Mouse (Mus musculus) kidney, adult 2 months (tissue): Measurements from ENCODE around the gene Etfb. TPM values are rescaled to one million over a fixed set of nuclear protein-coding genes. Genes with fewer than 3 reads are reported as not detected.
A peak's percentile ranks its signal among the peaks of the same experiment; 100 is the strongest.

Experiments used
- DNase-seq: peaks from one replicate; pipeline ENCODE4 v3.0.0; 2021
- H3K27ac ChIP-seq: fragments of 200-500 bp; 2 replicates; pipeline ENCODE4 v1.5.1; 2012; ENCODE audit warnings: low read depth, low read length, control low read depth, inconsistent platforms; ENCODE audit not compliant: insufficient read depth
- H3K27me3 ChIP-seq: fragments of 200-500 bp; replicated peaks from 2 replicates; pipeline ENCODE4 v1.6.1; 2012; ENCODE audit warnings: mild to moderate bottlenecking, moderate library complexity, low read length, inconsistent platforms; ENCODE audit not compliant: control insufficient read depth, insufficient read depth
- H3K36me3 ChIP-seq: fragments of 200-500 bp; 2 replicates; pipeline ENCODE4 v1.6.1; 2012; ENCODE audit warnings: mild to moderate bottlenecking, moderate library complexity, low read length, inconsistent platforms; ENCODE audit not compliant: control insufficient read depth, insufficient read depth
- H3K4me1 ChIP-seq: fragments of 200-500 bp; 2 replicates; pipeline ENCODE4 v1.6.1; 2011; ENCODE audit warnings: low read length; ENCODE audit not compliant: control insufficient read depth, insufficient read depth
- H3K4me3 ChIP-seq: fragments of 200-500 bp; 2 replicates; pipeline ENCODE4 v1.5.1; 2011; ENCODE audit warnings: mild to moderate bottlenecking, low read depth, low read length, control low read depth; ENCODE audit not compliant: insufficient read depth
- CTCF ChIP-seq: fragments of 200-500 bp; conservative IDR thresholded peaks from 2 replicates; pipeline ENCODE4 v1.5.1; 2011; ENCODE audit warnings: low read depth, mild to moderate bottlenecking, control low read depth, low read length, moderate library complexity, mixed read lengths; ENCODE audit not compliant: insufficient read depth, insufficient read length
- POLR2A ChIP-seq: fragments of 200-500 bp; IDR thresholded peaks from one replicate; pipeline ENCODE4 v1.6.1; 2011; ENCODE audit warnings: low read depth, low read length, control low read depth
- WGBS: fragments of 180-500 bp; shearing (Covaris S2); methylation state at CpG from one replicate; pipeline ENCODE4 v1.1.7; 2018; 5-methylcytosine and 5-hydroxymethylcytosine counted together
- polyA plus RNA-seq: library from polyadenylated mRNA; depleted of rRNA; stranded (reverse); fragments of >200 nt; gene quantifications from 2 replicates; pipeline ENCODE4 v1.2.3, GENCODE M21; 2012

Gene Etfb
- polyA plus RNA-seq, 1 experiment: 614 TPM

DNA sequence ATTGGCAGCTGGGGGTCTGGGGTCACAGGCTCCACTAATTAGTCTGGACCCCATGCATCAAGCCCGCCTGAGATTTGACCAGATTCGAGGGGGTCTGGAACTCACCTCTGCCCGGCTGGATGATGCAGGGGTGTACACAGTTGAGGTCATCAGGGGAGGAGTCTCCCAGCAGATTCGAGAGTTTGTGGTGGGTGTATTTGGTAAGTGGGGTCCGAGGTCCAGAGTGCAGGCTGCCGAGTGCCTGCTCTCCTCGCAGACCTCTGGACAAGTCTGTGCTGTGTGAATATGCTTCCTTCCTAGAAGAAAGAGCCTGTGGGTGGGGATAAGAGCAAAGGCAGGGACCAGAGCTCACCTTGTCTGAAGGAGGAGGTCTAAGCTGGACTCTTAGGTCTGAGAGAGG lies 20.1 kb downstream of the Etfb start:
- TF ChIP-seq POLR2A (no peak), CTCF (no peak)
- Histone ChIP-seq H3K27me3 (no peaks in the 10 kb centered on the region), H3K36me3 (no peaks in the 10 kb centered on the region), H3K27ac (no peak overlapping the region), H3K4me3 (no peak overlapping the region), H3K4me1 (no peaks in the 10 kb centered on the region)
- peak; percentile 38 for DNase-seq
- 77% methylated on average over 7 of the region's 7 CpGs for WGBS

DNA sequence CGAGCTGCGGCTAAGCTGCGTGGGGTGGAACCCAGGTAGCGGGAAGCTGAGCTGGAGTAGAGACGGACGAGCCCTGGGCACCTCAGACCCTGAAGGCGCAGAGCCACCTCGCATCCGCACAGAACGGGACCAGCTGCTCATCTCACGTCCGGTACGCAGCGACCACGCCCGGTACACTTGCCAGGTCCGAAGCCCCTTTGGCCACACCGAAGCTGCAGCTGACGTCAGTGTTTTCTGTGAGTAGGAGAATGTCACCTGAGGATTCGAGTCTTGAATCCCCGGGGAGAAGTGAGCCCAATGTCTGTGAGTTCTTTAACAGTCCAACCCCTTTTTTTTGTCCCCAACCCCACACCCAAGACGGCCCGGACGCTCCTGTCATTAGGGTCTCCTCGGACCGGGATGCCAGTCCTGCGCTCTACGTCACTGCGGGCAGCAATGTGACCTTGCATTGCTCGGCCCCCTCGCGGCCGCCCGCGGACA lies 21.0 kb downstream of the Etfb start:
- TF ChIP-seq CTCF (no peak), POLR2A (no peak)
- no peaks in the 10 kb centered on the region for H3K36me3 ChIP-seq
- no peaks in the 10 kb centered on the region for H3K27me3 ChIP-seq
- H3K4me3 ChIP-seq: peak overlapping the region; percentile 62
- no peak for DNase-seq
- H3K4me1 ChIP-seq: no peaks in the 10 kb centered on the region
- H3K27ac ChIP-seq: no peak overlapping the region
- WGBS: 13% methylated on average over 35 of the region's 35 CpGs

DNA sequence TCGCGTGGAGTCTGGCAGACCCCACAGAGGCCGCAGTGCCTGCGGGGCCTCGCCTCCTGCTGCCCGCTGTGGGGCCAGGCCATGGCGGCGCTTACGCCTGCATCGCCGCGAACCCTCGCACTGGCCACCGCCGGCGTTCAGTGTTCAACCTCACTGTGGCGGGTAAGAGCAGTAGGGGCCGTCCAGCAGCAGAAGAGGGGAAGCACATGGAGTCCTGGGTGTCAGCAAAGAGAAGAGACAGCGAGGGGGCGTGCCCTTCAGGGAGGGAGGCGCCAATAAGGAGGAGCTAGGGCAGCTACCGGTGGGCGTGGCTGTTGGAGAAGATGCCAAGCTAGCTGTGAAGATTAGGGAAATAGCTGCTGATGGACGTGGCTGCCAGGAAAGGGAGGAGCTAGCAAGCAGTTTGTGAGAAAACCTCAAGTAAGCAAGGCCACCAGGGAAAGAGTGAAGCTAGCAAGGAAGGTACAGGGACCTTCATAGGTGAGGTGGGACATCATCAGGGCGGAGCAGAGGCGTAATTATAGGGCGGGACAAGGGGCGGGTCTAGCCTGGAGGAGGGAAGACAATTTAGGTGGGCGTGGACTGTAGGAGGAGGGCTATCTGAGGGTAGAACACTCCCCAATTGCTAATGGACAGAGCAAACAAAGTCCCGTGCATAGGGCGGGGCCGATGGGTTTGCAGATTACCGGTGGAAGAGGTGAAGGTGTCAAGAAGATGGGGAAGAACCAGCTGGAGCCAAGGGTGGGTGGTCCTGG lies 21.6 kb downstream of the Etfb start:
- H3K36me3 ChIP-seq: no peaks in the 10 kb centered on the region
- H3K27ac ChIP-seq: peak overlapping the region; percentile 2; the same call in 1 of the 2 replicates
- TF ChIP-seq POLR2A (no peak), CTCF (no peak)
- peak overlapping the region; percentile 62 for H3K4me3 ChIP-seq
- H3K4me1 ChIP-seq: no peaks in the 10 kb centered on the region
- 3% methylated on average over 33 of the region's 33 CpGs for WGBS
- peak; percentile 96 for DNase-seq
- no peaks in the 10 kb centered on the region for H3K27me3 ChIP-seq

DNA sequence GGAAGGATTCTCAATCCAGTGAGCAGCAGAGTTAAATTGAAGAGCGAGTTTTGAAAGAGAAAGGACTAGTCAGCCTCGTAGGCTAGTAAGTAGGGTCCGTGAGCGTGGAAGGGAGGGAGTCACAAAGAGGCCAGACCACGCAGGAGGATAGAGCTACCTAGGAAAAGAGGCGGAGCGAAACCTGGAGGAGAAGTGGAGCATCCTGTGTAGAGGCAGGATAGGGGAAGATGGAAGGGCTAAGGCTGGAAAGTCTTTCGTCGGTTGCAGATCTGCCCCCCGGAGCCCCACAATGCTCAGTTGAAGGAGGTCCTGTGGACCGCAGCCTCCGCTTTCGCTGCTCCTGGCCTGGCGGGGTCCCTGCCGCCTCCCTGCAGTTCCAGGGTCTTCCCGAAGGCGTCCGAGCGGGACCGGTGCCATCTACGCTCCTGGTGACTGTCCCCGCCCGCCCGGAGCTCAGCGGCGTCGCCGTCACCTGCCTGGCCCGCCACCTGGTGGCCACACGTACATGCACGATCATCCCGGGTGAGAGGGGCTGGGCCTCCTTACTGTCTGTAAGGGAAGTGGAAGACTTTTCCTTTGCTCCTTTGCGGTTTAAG lies 22.3 kb downstream of the Etfb start:
- H3K4me3 ChIP-seq: peak overlapping the region; percentile 62
- TF ChIP-seq CTCF: peak; percentile 80
- no peak for TF ChIP-seq POLR2A
- WGBS: 1% methylated on average over 33 of the region's 33 CpGs
- peak; percentile 86 for DNase-seq
- H3K36me3 ChIP-seq: no peaks in the 10 kb centered on the region
- H3K27me3 ChIP-seq: no peaks in the 10 kb centered on the region
- H3K4me1 ChIP-seq: no peaks in the 10 kb centered on the region
- peak overlapping the region; percentile 2; the same call in 1 of the 2 replicates for H3K27ac ChIP-seq

DNA sequence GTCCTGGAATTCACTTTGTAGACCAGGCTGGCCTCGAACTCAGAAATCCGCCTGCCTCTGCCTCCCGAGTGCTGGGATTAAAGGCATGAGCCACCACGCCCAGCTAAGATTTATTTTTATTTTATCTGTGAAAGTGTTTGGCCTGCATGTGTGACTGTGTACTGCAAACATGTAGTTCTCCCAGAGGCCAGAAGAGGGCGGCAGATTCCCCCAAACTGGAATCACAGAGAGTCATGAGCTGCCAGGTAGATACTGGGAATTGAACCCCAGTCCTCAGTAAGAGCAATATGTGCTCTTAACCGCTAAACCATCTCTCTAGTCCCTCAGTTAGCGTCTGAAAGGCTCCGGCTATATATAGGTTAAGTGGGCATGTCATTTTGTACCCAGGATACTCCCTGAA lies 26.5 kb downstream of the Etfb start:
- WGBS: 66% methylated on average over 8 of the region's 8 CpGs

DNA sequence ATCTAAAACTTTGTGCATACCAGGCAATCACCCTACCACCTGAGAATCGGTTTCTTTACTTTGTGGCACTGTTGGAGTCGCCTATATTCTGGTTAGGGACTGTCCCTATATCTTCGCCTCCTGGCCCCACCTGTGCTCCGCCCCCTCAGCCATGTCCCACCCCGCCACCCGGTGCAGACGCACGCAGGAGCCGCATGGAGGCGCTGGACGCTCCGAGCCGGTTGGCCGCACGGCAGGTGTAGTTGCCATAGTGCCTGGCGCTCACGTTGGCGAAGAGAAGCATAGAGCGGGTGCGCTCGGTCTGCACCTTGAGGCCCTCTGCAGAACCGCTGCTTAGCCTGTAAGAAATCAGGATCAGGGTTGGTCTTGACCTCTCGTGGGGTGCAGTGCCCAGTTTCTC lies 31.8 kb downstream of the Etfb start:
- no peak overlapping the region for H3K4me3 ChIP-seq
- no peaks in the 10 kb centered on the region for H3K27me3 ChIP-seq
- DNase-seq: no peak
- no peak for TF ChIP-seq CTCF
- no peak for TF ChIP-seq POLR2A
- no peaks in the 10 kb centered on the region for H3K4me1 ChIP-seq
- 13% methylated on average over 23 of the region's 23 CpGs for WGBS
- H3K36me3 ChIP-seq: no peaks in the 10 kb centered on the region
- no peak overlapping the region for H3K27ac ChIP-seq

More for the DNA sequence above, 26.5 kb downstream of the Etfb start:
- Histone ChIP-seq H3K27ac (no peak overlapping the region), H3K4me3 (no peak overlapping the region), H3K36me3 (no peaks in the 10 kb centered on the region), H3K4me1 (no peaks in the 10 kb centered on the region), H3K27me3 (no peaks in the 10 kb centered on the region)
- DNase-seq: peak; percentile 35
- peak; percentile 64 for TF ChIP-seq CTCF
- no peak for TF ChIP-seq POLR2A

DNA sequence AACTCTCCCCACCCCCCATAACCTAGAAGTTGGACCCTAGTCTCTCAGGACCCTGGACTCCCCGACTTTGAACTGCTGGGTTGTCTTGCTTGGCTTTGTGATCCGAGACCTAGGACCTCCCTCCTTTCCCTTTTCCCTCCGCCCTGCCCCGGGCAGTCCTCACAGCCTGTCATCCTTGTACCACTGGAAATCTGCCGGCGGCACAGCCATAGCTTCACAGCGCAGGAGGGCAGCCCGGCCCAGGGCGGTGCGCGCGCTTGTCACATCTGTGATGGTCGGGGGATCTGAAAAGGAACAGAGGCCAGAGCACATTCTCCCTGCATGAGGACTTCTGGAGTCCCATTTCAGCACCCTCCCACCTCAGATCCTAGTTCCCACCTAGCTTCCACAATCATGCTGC lies 32.5 kb downstream of the Etfb start:
- no peak for TF ChIP-seq CTCF
- no peaks in the 10 kb centered on the region for H3K4me1 ChIP-seq
- H3K27me3 ChIP-seq: no peaks in the 10 kb centered on the region
- H3K27ac ChIP-seq: no peak overlapping the region
- DNase-seq: no peak
- no peaks in the 10 kb centered on the region for H3K36me3 ChIP-seq
- WGBS: 14% methylated on average over 13 of the region's 13 CpGs
- H3K4me3 ChIP-seq: no peak overlapping the region

DNA sequence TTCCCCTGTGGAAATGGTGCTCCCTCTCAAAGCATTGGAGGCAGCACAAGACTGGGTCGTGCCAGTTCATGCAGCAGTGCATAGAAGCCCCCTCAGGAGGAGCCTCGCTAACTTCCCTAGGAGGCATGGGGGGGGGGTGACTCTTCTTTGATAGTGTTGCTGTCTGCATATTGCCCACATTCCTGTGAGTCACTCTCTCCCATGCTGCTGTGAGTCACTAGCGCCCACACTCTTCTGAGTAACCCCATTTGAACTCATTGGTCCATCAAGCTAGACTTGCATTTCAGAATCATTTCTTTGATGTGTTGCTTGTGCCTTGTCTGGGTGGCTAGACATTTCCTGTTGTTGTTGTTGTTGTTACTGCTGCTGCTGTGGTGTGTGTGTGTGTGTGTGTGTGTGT lies 37.3 kb downstream of the Etfb start:
- H3K36me3 ChIP-seq: no peaks in the 10 kb centered on the region
- no peak overlapping the region for H3K27ac ChIP-seq
- H3K27me3 ChIP-seq: no peaks in the 10 kb centered on the region
- no peaks in the 10 kb centered on the region for H3K4me1 ChIP-seq
- H3K4me3 ChIP-seq: no peak overlapping the region
- WGBS: 53% methylated on average over 3 of the region's 3 CpGs
- no peak for DNase-seq
- TF ChIP-seq CTCF (no peak), POLR2A (no peak)
